Mouse (Mus musculus) cerebellum, postnatal 4 days (tissue): ENCODE measurements at regions not wholly inside any gene's neighbourhood (a gene's known extent, or its start where the extent isn't known, plus 50 kb on each side); places are given as distances from the start of the nearest gene placed in this dataset.
"Not testable (repeated sequence)": the region's sequence is repeated elsewhere in the genome, so short reads cannot be mapped to it uniquely, and the experiment has no call there.

Source experiments
- DNase-seq, 2 experiments: peaks; one replicate each; pipeline ENCODE4 v3.0.0; 2022; ENCODE audit warnings: low spot score in 2 of 2, mixed read lengths in 1 of 2

DNA sequence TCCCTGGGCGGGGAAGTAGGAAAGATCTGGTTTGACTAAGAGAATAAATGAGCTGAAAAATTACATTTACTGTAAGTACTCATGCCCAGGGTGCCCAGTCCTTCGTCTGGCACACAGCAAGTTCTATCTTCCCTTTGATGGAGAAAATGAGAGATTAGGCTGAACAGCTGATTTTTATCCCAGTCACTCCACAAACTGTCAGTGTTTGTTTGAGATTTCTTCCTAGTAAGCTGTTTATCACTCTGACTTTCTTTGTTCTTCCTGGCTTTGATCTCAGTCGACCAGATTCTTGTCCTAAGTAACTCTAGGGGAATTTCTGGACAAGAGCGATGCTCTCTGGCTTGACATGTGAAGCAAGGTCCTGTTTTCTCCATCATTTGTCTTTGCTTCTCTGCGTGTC lies 710.3 kb upstream of the Nr2f1 start:
- DNase-seq: no peak

DNA sequence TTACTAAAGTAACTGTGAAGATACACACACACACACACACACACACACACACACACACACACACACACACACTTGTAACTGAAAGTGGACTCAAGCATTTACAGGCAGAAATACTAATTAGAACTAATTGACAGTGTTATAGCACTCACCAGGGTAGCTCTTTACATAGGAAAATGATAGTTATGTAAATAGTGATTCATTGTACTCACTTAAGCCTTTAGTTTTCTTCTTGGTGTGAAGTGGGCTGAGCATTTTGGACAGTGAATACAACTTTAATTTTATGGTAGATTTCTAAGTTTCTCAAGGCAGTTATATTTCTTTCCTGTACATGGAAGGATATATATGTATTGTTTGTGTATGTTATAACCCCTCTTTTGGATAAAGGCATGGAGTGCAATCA lies 704.5 kb upstream of the Nr2f1 start:
- no peak for DNase-seq

DNA sequence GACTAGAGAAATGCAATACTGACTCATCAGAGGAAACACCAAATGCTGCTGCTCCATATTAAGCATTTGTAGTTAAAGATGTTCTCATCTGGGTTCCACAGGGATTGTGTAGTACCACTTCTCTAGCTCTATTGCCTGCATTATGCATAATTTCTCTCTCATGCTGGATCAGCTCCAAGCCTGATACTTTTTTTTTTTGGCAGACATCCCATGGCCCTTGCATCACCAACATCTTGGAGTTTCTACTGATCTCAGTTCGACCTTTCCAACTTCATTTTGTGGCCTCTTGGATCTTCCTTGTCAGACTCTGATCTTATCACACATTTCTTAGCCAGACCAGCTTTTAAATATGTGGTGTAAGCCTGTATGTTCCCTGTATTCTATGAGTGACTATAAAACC lies 701.1 kb upstream of the Nr2f1 start:
- no peak for DNase-seq

DNA sequence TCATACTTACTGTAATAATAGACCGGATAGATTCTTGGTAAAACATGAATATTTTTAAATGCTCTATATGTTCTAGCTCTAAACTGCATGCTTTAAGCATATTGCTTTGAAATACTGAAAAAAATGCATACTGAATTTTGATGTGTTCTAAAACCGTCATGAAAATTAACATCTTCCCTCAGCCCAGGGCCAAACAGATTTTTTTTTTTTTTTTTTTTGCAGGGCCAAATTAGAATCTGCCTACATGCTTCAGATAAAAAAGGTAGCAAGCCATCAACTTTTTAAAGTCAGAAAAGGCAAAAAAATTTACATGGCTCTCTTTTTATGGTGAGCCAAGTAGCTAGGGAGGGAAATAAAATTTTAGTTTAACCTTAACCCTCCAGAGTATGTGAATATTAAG lies 692.7 kb upstream of the Nr2f1 start:
- no peak for DNase-seq

DNA sequence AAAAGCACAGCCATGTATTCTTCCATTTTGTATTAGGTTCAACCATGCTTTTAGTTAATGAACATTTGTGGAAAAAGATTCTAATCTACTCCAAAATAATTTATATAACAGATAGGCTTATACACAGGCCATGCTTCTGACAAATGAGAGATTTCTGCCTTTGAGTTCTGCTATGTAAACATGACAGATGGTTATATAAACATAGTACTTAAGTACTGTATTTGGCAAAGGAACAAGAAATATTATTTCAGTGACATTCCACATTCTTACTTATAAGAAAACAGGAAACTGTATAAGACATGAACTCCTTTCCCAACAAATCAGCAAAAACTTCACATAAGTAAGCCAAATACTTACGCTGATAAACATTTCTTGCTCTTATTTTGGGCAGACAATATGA lies 683.5 kb upstream of the Nr2f1 start:
- DNase-seq: no peak

DNA sequence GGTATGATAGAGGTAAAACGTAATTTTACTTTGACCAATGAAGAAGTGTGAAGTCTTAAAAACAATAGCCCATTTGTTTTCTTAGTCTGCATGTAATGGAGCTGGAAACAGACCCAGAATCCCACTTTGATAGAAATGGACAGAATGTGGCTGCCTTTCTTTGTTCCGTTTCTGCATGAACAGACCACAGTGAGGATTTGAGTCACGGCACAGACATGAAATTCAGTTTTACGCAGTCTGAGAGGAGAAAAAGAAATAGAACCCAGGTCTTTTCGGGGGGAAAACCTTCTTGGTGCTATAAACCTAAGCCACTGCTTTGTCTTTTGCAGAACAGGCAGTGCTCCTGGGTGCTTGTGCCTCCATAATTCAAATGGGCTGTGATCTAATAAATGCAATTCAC lies 673.0 kb upstream of the Nr2f1 start:
- no peak for DNase-seq

DNA sequence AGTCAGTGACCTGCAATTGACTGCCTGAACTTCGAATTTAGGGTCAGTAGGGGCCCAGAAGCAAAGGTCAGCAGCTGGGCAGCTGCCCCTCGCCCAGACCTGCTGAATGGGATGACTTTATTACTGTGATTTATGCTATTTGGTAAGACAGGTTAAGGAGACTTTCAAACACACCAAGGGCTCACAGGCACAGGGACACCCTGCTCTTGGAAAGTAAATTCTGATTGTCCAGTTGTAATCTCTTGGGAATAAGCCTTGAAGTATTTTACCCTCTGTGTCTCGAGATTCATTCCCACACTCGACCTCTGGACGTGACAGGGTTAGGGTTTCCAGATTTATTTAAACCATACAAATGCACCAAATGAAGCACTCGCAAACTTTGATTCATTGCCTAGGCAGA lies 672.4 kb upstream of the Nr2f1 start:
- DNase-seq: no peak

DNA sequence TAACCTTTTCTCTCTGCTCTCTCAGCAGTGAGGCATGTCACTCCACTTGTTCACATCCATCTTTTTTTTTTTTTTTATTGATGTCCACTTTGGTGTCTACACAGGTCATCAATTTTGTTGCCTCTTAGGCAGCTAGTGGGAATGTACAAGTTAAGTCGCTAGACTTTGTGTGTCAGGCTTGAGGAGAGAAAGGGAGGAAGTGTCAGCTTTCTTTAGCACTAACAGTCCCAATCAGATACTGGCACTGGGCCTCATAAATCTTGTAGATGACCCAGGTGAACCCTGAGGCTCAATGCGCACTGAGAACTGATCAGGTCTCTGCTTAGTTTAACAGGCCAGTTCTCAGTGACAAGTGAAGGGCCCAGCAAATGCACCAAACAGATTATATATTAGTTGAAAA lies 671.7 kb upstream of the Nr2f1 start:
- DNase-seq: no peak

DNA sequence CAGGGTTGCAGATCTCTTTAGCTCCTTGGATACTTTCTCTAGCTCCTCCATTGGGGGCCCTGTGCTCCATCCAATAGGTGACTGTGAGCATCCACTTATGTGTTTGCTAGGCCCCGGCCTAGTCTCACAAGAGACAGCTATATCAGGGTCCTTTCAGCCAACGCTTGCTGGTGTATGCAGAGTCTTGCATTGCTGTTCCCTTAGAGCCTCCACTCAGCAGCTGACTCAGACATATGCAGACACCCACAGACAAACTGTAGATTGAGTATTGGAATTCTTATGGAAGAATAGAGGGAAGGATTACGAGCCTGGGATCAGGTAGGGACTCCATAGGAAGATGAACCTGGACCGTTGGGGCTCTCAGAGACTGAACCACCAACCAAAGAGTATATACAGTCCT lies 624.8 kb upstream of the Nr2f1 start:
- DNase-seq: not testable (repeated sequence)

DNA sequence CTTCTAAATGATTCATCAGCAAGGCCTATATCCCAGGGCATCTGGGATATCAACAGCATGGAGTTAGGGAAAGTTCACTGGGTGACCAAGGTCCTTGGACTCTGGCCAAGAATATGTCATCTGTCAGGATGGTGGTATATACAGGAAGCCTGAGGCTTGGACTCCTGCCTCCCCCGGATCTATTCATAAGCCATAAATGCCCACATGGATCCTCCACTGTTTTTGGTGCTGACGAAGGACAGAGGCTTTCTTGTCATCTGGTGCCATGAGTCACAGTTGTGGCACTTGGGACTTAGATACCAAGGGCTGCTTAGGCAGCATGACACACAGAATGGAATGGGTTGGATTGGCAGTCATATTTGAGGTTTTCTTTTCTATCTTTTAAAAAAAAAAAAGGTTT lies 610.1 kb upstream of the Nr2f1 start:
- DNase-seq: peak in 1 of 2 experiments; percentile 4

DNA sequence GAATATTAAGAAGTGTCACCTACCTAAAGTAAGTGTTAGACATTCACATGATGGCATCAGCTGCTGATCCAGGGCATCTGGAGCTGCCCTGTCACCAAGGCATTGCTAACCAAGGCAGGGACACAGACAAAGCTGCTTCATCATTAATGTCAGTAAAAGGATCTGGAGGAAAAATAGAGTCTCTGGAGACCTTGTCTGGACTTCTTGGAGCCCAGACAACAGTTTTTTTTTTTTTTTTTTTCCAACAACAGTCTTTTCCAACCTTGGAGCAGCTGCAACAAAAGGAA lies 603.2 kb upstream of the Nr2f1 start:
- DNase-seq: no peak

DNA sequence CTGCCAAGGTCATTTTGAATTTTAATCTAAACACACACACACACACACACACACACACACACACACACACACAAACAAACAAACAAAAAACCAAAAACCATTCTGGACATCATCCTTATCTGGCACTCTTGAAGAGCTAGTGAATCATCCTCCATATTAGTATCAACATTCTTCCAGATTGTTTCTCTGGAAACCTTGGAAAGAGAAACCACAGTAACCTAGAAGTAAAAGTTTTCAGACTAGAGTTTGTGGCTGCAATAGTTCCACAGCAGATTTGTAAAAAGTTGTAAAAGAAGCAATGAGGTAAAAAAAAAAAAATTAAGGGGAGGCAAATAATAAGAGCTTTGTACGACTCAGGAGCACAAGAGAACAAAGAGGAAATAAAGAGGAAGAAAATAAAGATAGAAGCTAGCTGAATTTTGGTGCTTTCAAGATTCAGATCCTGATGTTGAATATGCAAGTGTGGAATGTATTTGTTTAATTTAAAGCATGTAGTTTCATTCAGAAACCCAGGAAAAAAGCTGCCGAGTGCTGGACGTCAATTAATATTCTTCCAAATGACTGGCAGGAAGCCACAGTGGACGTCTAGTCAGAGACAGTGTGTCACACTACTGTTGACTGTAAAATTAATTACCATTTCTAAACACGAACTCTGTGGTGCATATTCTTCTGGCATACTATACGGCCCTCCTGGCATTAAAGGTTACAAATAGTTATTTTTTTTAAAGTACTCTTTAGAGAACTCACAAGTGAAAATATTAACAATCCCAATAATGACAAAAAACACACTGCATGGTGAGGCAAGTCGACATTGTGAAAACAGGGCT lies 602.7 kb upstream of the Nr2f1 start:
- no peak for DNase-seq

DNA sequence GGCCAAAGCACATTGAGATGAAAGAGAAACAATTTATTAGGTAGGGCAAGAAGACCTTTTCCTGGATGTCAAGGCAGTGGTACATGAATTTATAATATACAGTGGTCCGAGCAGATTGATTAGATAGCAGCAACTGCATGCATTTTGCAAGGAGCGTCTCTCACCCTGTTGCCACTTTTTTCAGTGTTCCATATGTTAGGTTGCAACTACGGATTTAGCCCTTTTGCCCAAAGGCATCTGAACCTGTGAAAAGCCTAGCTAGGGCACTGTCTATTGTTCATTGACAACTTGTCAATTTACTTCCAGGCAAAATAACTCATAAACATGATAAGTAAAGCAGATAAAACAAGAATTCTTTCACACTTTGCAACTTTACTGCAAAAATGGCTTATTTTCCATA lies 600.1 kb upstream of the Nr2f1 start:
- no peak for DNase-seq

DNA sequence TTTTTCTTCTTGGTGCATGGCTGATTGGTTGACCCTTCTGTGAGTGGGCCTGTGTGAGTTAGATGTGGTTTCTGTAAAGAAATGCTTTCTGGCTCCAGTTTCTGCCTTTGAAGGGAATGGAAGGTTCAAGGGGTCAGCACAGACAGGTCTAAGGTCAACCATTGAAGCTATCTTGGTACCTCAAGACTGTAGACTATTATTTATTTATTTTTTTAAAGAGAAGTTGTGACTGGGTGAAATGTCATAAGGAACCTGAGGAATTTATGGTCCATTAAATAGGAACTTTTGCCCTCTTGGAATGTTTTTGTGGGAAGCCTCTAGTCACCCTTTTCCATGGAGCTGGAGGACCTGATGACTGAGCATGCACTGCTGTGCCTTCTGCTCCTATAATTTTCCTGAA lies 595.7 kb upstream of the Nr2f1 start:
- DNase-seq: no peak

DNA sequence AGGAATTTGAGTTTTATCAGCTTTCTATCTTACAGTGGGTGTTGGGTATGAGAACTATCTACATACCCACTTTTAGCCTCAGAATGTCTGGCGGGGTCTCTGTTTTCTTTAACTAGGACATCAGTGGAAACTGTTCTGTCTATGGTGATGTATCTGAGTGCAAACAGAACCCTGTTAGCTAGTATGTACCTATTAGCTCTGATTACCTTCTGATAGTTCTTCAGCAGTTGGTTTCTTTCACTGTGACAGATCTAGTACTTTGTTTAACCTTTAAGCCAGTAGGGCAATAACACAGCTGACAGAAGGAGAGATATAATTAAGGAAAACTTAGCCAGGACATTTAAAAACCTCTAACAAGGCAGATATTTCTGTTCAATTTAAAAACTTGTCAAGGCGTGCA lies 584.7 kb upstream of the Nr2f1 start:
- DNase-seq: no peak

DNA sequence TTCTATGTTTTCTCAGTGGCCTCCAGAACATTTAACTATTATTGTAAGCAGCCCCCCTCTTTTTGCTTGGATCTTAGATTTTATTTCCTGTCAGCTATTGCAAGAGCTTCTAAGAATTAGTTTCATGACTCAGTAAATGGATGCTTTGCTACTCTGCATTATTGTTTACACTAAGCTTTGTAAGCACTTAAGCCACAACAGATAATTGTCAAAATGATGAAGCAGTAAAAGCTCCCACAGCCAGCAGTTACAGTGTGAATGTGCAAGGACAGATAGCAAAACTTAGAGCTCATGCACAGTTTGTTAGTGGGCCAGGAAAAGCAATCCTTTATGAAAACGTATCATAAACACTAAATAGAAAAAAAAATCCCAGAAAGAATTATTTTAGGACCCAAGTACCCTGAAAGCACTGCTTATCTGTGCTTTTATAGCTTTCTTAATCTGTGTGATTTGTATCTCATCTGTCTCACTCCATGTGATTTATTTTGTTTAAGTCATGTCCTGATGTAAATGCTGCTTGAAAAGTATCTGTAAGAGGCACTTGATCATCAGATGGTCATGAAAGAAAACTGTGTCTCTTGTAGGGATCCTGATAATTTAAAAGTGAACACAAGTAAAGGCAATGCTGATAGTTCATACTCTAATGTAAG lies 584.2 kb upstream of the Nr2f1 start:
- DNase-seq: no peak
